Mouse (Mus musculus): Measurements from ENCODE around the gene Trim40. TPM values are rescaled to one million over a fixed set of nuclear protein-coding genes. Genes with fewer than 3 reads are reported as not detected.

Trim40 gene
- polyA plus RNA-seq, 1 experiment from 2014 or later: 0.11 TPM

- Histone ChIP-seq H3K4me1 (ENCODE audit: control insufficient read depth, insufficient read depth, low read length) (peaks cover 22% of the 10 kb centered on the region), H3K4me2 (ENCODE audit: low read depth, low read length) (no peak overlapping the region), H3K9me3 (replicated peaks; ENCODE audit: control insufficient read depth, low read length) (no peaks in the 10 kb centered on the region), H3K27ac (ENCODE audit: low read length) (no peak overlapping the region), H3K4me3 (ENCODE audit: low read length) (no peak overlapping the region), H3K27me3 (ENCODE audit: control insufficient read depth, insufficient read depth, low read length) (no peaks in the 10 kb centered on the region), H3K36me3 (ENCODE audit: control insufficient read depth, insufficient read depth) (no peaks in the 10 kb centered on the region; the same call in 1 of the 2 replicates), H3K9ac (ENCODE audit: low read length) (no peak overlapping the region)
- no peak for ATAC-seq (replicated peaks; ENCODE audit: extremely low read depth, insufficient read depth, low FRiP score)
These were observed 48.9 kb downstream of the Trim40 start for GRCm38 (mm10) chr17:36840961-36841445.

DNA sequence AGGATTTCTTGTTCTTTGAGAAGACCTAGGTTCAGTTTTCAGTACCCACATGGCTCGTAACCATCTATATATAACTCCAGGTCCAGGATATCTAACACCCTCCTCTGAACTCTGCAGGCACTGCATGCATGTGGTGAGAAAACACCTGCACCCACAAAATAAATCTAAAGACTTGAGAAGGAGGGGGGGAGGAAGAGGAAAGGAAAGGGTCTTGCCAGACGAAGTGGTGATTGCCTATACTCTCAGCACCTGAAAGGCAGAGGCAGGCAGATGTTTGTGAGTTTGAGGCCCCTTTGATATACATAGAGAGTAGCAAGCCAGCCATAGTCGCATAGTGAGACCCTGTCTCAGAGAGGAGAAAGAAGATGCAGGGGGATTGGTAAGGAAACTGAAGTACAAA lies 50.0 kb downstream of the Trim40 start:
- Histone ChIP-seq H3K27me3 (ENCODE audit: control insufficient read depth, insufficient read depth, low read length) (no peaks in the 10 kb centered on the region), H3K36me3 (ENCODE audit: control insufficient read depth, insufficient read depth) (no peaks in the 10 kb centered on the region; the same call in 1 of the 2 replicates), H3K4me3 (ENCODE audit: low read length) (no peak overlapping the region), H3K9ac (ENCODE audit: low read length) (no peak overlapping the region), H3K4me2 (ENCODE audit: low read depth, low read length) (no peak overlapping the region), H3K27ac (ENCODE audit: low read length) (no peak overlapping the region), H3K9me3 (replicated peaks; ENCODE audit: control insufficient read depth, low read length) (no peaks in the 10 kb centered on the region), H3K4me1 (ENCODE audit: control insufficient read depth, insufficient read depth, low read length) (peaks cover 23% of the 10 kb centered on the region)
- WGBS: 65% methylated on average over 3 of the region's 3 CpGs
- no peak for ATAC-seq (replicated peaks; ENCODE audit: extremely low read depth, insufficient read depth, low FRiP score)

- no peak overlapping the region for H3K27ac ChIP-seq (ENCODE audit: low read length)
- 75% methylated on average over 5 of the region's 5 CpGs for WGBS
- H3K9me3 ChIP-seq (replicated peaks; ENCODE audit: control insufficient read depth, low read length): no peaks in the 10 kb centered on the region
- H3K4me1 ChIP-seq (ENCODE audit: control insufficient read depth, insufficient read depth, low read length): peaks cover 18% of the 10 kb centered on the region
- H3K4me3 ChIP-seq (ENCODE audit: low read length): no peak overlapping the region
- no peak overlapping the region for H3K9ac ChIP-seq (ENCODE audit: low read length)
- H3K27me3 ChIP-seq (ENCODE audit: control insufficient read depth, insufficient read depth, low read length): no peaks in the 10 kb centered on the region
- ATAC-seq (replicated peaks; ENCODE audit: extremely low read depth, insufficient read depth, low FRiP score): no peak
- no peak overlapping the region for H3K4me2 ChIP-seq (ENCODE audit: low read depth, low read length)
- no peaks in the 10 kb centered on the region; the same call in 1 of the 2 replicates for H3K36me3 ChIP-seq (ENCODE audit: control insufficient read depth, insufficient read depth)
These were observed 50.9 kb downstream of the Trim40 start for GRCm38 (mm10) chr17:36839001-36839400.

DNA sequence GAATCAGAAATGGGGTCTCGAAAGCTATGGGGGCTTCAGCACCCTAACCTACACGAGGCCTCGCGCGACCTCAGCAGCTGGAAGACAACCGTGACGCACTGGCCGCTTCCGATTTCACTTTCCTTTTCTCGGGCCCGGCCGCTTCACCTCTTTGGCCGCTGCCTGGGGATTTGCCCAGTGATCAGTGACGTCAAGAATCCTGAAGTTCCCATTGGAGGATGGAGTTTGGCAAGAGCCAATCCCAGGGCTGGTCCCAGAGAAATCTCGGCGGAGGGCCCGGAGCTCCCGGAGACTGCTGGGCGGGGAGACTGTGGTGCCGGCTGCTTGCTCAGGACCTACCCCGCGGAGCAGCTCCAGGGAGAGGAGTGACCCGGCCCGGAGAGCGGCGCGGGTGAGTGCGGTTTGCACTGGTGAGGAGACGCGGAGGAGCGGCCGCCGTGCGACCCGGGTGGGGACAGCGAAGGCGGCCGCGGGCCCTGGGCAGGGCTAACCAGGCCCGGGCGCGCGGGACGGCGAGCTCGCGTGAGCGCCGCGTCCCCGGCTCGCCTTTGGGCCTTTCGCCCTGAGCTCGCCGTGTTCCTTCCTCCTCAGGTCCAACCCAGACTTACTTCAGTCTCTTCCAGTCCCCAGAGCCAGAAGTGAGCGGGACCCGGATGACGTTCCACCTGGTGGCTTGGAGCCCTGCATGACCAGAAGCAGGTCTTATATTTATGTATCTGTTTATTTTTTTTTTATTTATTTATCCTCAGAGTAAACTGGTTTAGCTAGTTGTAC lies 52.9 kb downstream of the Trim40 start, which contains the start of gene Trim26:
TSS of gene Trim26 (plus strand) at position 261 of the 774 bp plus-strand sequence.
- peak; percentile 99 for ATAC-seq (replicated peaks; ENCODE audit: extremely low read depth, insufficient read depth, low FRiP score)
- Histone ChIP-seq H3K4me3 (ENCODE audit: low read length) (peak within 1 kb of the TSS; percentile 79), H3K4me2 (ENCODE audit: low read depth, low read length) (peak within 1 kb of the TSS; percentile 84), H3K4me1 (ENCODE audit: control insufficient read depth, insufficient read depth, low read length) (peaks cover 14% of the 10 kb centered on the region), H3K27me3 (ENCODE audit: control insufficient read depth, insufficient read depth, low read length) (no peaks in the 10 kb centered on the region), H3K36me3 (ENCODE audit: control insufficient read depth, insufficient read depth) (no peaks in the 10 kb centered on the region; the same call in 1 of the 2 replicates), H3K9me3 (replicated peaks; ENCODE audit: control insufficient read depth, low read length) (no peaks in the 10 kb centered on the region), H3K27ac (ENCODE audit: low read length) (peak within 1 kb of the TSS; percentile 95), H3K9ac (ENCODE audit: low read length) (peak within 1 kb of the TSS; percentile 91)
- WGBS: under 1% methylated on average over 54 of the region's 58 CpGs

GRCm38 (mm10) chr17:36836427-36836812 lies 53.5 kb downstream of the Trim40 start:
- H3K4me2 ChIP-seq (ENCODE audit: low read depth, low read length): peak overlapping the region; percentile 84
- WGBS: 16% methylated on average over 3 of the region's 3 CpGs
- H3K27me3 ChIP-seq (ENCODE audit: control insufficient read depth, insufficient read depth, low read length): no peaks in the 10 kb centered on the region
- peaks cover 14% of the 10 kb centered on the region for H3K4me1 ChIP-seq (ENCODE audit: control insufficient read depth, insufficient read depth, low read length)
- H3K4me3 ChIP-seq (ENCODE audit: low read length): peak overlapping the region; percentile 79
- H3K27ac ChIP-seq (ENCODE audit: low read length): peak overlapping the region; percentile 87
- H3K9ac ChIP-seq (ENCODE audit: low read length): peak overlapping the region; percentile 91
- ATAC-seq (replicated peaks; ENCODE audit: extremely low read depth, insufficient read depth, low FRiP score): no peak
- H3K36me3 ChIP-seq (ENCODE audit: control insufficient read depth, insufficient read depth): no peaks in the 10 kb centered on the region; the same call in 1 of the 2 replicates
- no peaks in the 10 kb centered on the region for H3K9me3 ChIP-seq (replicated peaks; ENCODE audit: control insufficient read depth, low read length)

GRCm38 (mm10) chr17:36835591-36836426 lies 54.1 kb downstream of the Trim40 start:
- H3K27ac ChIP-seq (ENCODE audit: low read length): peak overlapping the region; percentile 87
- no peaks in the 10 kb centered on the region for H3K9me3 ChIP-seq (replicated peaks; ENCODE audit: control insufficient read depth, low read length)
- H3K4me2 ChIP-seq (ENCODE audit: low read depth, low read length): peak overlapping the region; percentile 84
- no peaks in the 10 kb centered on the region; the same call in 1 of the 2 replicates for H3K36me3 ChIP-seq (ENCODE audit: control insufficient read depth, insufficient read depth)
- ATAC-seq (replicated peaks; ENCODE audit: extremely low read depth, insufficient read depth, low FRiP score): no peak
- WGBS: 33% methylated on average over 12 of the region's 12 CpGs
- H3K4me3 ChIP-seq (ENCODE audit: low read length): peak overlapping the region; percentile 79
- H3K27me3 ChIP-seq (ENCODE audit: control insufficient read depth, insufficient read depth, low read length): no peaks in the 10 kb centered on the region
- peak overlapping the region; percentile 91 for H3K9ac ChIP-seq (ENCODE audit: low read length)
- peaks cover 14% of the 10 kb centered on the region for H3K4me1 ChIP-seq (ENCODE audit: control insufficient read depth, insufficient read depth, low read length)

DNA sequence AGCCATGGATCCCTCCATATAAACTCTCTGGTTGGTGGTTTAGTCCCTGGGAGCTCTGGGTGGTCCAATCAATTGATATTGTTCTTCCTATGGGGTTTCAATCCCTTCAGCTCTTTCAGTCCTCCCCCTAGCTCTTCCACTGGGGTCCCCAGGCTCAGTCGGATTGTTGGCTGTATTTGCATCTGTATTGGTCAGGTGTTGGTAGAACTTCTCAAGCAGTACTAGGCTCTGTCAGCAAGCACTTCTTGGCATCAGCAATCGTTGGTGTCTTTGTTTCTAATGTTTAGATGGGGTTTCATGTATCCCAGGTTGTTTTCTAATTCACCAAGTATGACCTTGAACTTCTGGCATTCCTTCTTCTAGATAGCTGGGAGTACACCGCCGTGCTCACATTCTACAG lies 57.2 kb downstream of the Trim40 start:
- ATAC-seq (replicated peaks; ENCODE audit: extremely low read depth, insufficient read depth, low FRiP score): no peak

More for the DNA sequence above, 57.2 kb downstream of the Trim40 start:
- Histone ChIP-seq H3K4me3 (ENCODE audit: low read length) (no peak overlapping the region), H3K27me3 (ENCODE audit: control insufficient read depth, insufficient read depth, low read length) (no peaks in the 10 kb centered on the region), H3K36me3 (ENCODE audit: control insufficient read depth, insufficient read depth) (no peaks in the 10 kb centered on the region), H3K9me3 (replicated peaks; ENCODE audit: control insufficient read depth, low read length) (no peaks in the 10 kb centered on the region), H3K9ac (ENCODE audit: low read length) (no peak overlapping the region), H3K4me1 (ENCODE audit: control insufficient read depth, insufficient read depth, low read length) (peaks cover 6% of the 10 kb centered on the region), H3K27ac (ENCODE audit: low read length) (no peak overlapping the region), H3K4me2 (ENCODE audit: low read depth, low read length) (no peak overlapping the region)
- 45% methylated on average over 4 of the region's 4 CpGs for WGBS

All from heart, embryonic 16.5 days (tissue).